Mouse (Mus musculus): ENCODE results near the gene Zfp57. TPM values are rescaled to one million over a fixed set of nuclear protein-coding genes. Genes with fewer than 3 reads are reported as not detected.
"Not testable (repeated sequence)": the region's sequence is repeated elsewhere in the genome, so short reads cannot be mapped to it uniquely, and the experiment has no call there.

Gene Zfp57
- polyA plus RNA-seq, 1 experiment from 2014 or later, result 301 TPM

DNA sequence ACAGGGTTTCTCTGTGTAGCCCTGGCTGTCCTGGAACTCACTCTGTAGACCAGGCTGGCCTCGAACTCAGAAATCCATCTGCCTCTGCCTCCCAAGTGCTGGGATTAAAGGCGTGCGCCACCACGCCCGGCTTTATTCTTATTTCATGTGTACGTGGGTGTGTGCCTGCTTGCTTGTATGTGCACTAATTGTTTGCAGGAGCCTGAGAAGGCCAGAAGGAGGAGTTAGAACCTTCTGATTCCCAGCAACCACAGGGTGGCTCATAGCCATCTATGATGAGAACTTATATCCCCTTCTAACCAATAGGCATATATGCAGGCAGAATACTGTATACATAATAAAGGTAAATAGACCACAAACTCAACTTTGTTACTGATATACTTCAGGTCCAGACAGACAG lies 10.3 kb upstream of the Zfp57 start:
- WGBS, result 91% methylated on average over 6 of the region's 6 CpGs
- H3K27me3 ChIP-seq (ENCODE audit: control insufficient read depth, insufficient read depth, low read length); H3K9ac ChIP-seq (replicated peaks; ENCODE audit: low read length); ATAC-seq (ENCODE audit: low FRiP score, low TSS enrichment); DNase-seq; H3K9me3 ChIP-seq (ENCODE audit: control insufficient read depth, low read length); H3K4me1 ChIP-seq (ENCODE audit: control insufficient read depth, insufficient read depth, low read length); H3K4me2 ChIP-seq (ENCODE audit: low read length); H3K36me3 ChIP-seq (ENCODE audit: control insufficient read depth, insufficient read depth, low read length); H3K4me3 ChIP-seq (replicated peaks; ENCODE audit: low read depth, low read length); H3K27ac ChIP-seq (replicated peaks; ENCODE audit: low read depth, low read length): not testable (repeated sequence)

DNA sequence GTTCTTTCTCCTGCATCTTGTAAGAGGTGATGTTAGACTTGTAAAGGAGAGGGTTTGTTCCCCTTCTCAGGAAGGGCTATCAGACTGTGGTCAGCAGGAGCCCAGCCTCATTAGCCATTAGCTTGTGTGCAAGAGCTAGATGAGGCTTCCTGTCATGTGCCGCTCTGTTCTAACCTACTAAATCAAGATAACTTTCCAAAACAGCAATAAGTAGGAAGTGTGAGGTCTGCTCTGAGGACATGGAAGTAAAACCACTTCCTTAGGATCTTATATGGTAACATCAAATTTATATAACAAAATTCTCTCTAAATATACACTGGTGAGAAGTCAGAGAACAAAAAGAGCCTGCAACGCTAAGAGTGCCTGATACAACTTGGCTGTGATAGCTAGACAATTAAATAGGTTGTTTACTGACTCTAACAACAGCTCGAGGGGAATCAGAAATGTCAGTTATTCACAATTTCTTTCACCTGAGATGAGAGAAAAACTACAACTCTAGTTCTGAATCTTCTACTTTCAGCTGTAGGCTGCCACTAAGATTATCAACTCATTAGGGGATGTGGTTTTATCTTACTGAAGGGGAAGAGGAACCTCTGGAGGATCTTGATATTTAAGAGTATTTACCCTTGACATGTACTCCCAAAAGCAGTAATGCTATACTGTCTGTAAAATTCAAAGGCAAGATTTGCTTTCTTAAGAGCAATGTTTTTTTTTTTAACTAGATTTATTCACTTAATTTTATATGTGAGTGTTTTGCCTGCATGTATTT lies 8.4 kb upstream of the Zfp57 start:
- H3K9me3 ChIP-seq (ENCODE audit: control insufficient read depth, low read length), result no peaks in the 10 kb centered on the region
- H3K9ac ChIP-seq (replicated peaks; ENCODE audit: low read length), result no peak overlapping the region
- no peaks in the 10 kb centered on the region for H3K36me3 ChIP-seq (ENCODE audit: control insufficient read depth, insufficient read depth, low read length)
- no peak overlapping the region for H3K4me3 ChIP-seq (replicated peaks; ENCODE audit: low read depth, low read length)
- no peaks in the 10 kb centered on the region for H3K4me1 ChIP-seq (ENCODE audit: control insufficient read depth, insufficient read depth, low read length)
- DNase-seq (no peak), ATAC-seq (ENCODE audit: low FRiP score, low TSS enrichment) (no peak)
- peaks cover 6% of the 10 kb centered on the region; the same call in 1 of the 2 replicates for H3K27me3 ChIP-seq (ENCODE audit: control insufficient read depth, insufficient read depth, low read length)
- H3K27ac ChIP-seq (replicated peaks; ENCODE audit: low read depth, low read length), result no peak overlapping the region
- WGBS, result 80% methylated on average over 3 of the region's 3 CpGs
- no peak overlapping the region for H3K4me2 ChIP-seq (ENCODE audit: low read length)

DNA sequence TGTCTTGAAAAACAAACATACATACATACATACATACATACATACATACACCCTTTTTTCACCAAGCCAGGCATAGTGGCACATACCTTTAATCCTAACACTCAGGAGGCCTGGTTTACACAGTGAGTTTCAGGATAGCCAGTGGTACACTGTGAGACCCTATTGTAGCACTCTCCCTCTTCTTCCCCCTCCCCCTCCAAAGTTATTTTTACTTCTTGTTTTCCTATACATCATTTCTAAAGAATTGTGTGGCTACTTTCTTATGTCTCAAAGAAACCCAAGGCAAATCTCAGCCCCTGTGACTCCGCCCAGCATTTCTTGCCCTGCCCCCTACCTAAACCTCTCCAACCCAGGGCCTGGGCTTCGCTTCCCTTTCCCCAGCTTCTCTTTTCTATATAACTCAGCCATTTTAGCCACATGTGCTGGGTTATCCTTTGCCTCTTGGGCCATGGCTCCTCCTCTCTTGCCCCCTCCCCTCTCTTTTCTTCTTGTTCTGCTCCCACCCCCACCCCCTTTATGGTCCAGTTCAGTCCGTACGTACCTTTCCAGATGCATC lies 7.1 kb upstream of the Zfp57 start:
- Histone ChIP-seq H3K4me3 (replicated peaks; ENCODE audit: low read depth, low read length) (no peak overlapping the region), H3K4me1 (ENCODE audit: control insufficient read depth, insufficient read depth, low read length) (no peaks in the 10 kb centered on the region), H3K4me2 (ENCODE audit: low read length) (no peak overlapping the region), H3K9ac (replicated peaks; ENCODE audit: low read length) (no peak overlapping the region), H3K27ac (replicated peaks; ENCODE audit: low read depth, low read length) (no peak overlapping the region), H3K27me3 (ENCODE audit: control insufficient read depth, insufficient read depth, low read length) (peaks cover 6% of the 10 kb centered on the region; the same call in 1 of the 2 replicates), H3K36me3 (ENCODE audit: control insufficient read depth, insufficient read depth, low read length) (no peaks in the 10 kb centered on the region), H3K9me3 (ENCODE audit: control insufficient read depth, low read length) (no peaks in the 10 kb centered on the region)
- DNase-seq (no peak), ATAC-seq (ENCODE audit: low FRiP score, low TSS enrichment) (no peak)
- WGBS, result 90% methylated on average over 4 of the region's 4 CpGs

DNA sequence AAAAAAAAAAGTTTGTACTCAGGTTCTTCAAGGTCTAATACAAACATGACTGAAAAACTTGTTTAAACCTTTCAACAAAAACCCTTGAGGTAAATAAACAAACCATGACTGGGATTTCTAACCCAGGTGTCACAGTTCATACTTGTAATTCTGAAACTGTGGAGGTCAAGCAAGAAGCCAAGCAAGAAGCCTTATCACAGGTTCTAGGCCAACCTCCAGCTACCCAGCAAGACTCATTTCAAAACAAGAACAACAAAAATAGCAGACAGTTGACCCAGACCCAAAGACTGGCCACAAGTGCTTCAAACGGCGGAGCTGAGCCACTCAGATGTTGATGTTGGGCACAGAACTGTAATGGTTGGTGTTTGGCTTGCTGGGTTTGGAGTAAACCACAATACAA lies 6.4 kb upstream of the Zfp57 start:
- 82% methylated on average over 2 of the region's 2 CpGs for WGBS
- DNase-seq (no peak), ATAC-seq (ENCODE audit: low FRiP score, low TSS enrichment) (no peak)
- peaks cover 2% of the 10 kb centered on the region; the same call in 1 of the 2 replicates for H3K27me3 ChIP-seq (ENCODE audit: control insufficient read depth, insufficient read depth, low read length)
- H3K9ac ChIP-seq (replicated peaks; ENCODE audit: low read length), result no peak overlapping the region
- no peaks in the 10 kb centered on the region for H3K36me3 ChIP-seq (ENCODE audit: control insufficient read depth, insufficient read depth, low read length)
- H3K4me2 ChIP-seq (ENCODE audit: low read length), result no peak overlapping the region
- no peaks in the 10 kb centered on the region for H3K4me1 ChIP-seq (ENCODE audit: control insufficient read depth, insufficient read depth, low read length)
- no peak overlapping the region for H3K27ac ChIP-seq (replicated peaks; ENCODE audit: low read depth, low read length)
- H3K9me3 ChIP-seq (ENCODE audit: control insufficient read depth, low read length), result no peaks in the 10 kb centered on the region
- no peak overlapping the region for H3K4me3 ChIP-seq (replicated peaks; ENCODE audit: low read depth, low read length)

GRCm38 (mm10) chr17:36995448-36995847 lies 5.5 kb upstream of the Zfp57 start:
- Histone ChIP-seq H3K4me3 (replicated peaks; ENCODE audit: low read depth, low read length) (no peak overlapping the region), H3K27ac (replicated peaks; ENCODE audit: low read depth, low read length) (no peak overlapping the region), H3K27me3 (ENCODE audit: control insufficient read depth, insufficient read depth, low read length) (no peaks in the 10 kb centered on the region), H3K9ac (replicated peaks; ENCODE audit: low read length) (no peak overlapping the region), H3K36me3 (ENCODE audit: control insufficient read depth, insufficient read depth, low read length) (no peaks in the 10 kb centered on the region), H3K4me2 (ENCODE audit: low read length) (no peak overlapping the region), H3K4me1 (ENCODE audit: control insufficient read depth, insufficient read depth, low read length) (no peaks in the 10 kb centered on the region), H3K9me3 (ENCODE audit: control insufficient read depth, low read length) (no peaks in the 10 kb centered on the region)
- 48% methylated on average over 3 of the region's 3 CpGs for WGBS
- ATAC-seq (ENCODE audit: low FRiP score, low TSS enrichment), result no peak
- DNase-seq, result no peak

DNA sequence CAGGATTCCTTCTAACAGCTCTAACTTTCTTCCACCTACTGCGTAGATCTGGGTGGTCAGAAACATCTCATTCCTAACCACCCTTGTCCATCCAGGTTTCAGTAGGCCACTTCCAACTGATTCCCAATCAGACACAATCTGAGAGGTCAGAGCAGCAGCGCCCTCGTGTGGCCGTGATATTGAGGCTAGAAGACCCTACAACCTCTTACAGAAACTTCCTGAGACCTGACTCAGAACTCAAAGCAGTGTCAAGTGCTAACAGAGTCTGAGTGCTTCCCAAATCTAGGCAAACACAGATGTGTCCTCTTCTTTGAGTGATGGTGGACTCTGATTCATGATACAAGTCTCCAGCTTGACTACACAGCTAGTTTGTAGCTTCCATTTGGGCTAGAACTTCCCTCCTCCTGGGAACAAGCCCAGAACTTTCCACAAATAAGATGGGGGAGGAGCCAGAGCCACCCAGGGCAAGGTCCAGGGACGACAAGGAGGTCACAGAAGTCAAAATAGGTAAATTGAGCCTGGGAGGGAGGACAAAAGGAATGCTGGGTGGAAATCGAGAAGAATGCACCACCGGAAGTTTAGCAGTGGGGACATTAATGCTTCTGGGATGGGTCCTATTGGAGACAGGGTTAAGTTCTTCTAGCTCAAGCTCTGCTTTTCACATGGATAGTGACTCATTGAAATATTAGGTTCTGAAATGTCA lies 3.8 kb upstream of the Zfp57 start:
- WGBS, result 28% methylated on average over 7 of the region's 7 CpGs
- H3K36me3 ChIP-seq (ENCODE audit: control insufficient read depth, insufficient read depth, low read length), result no peaks in the 10 kb centered on the region
- H3K9ac ChIP-seq (replicated peaks; ENCODE audit: low read length), result no peak overlapping the region
- H3K27ac ChIP-seq (replicated peaks; ENCODE audit: low read depth, low read length), result no peak overlapping the region
- H3K9me3 ChIP-seq (ENCODE audit: control insufficient read depth, low read length), result no peaks in the 10 kb centered on the region
- peak; percentile 91 for DNase-seq
- no peaks in the 10 kb centered on the region for H3K27me3 ChIP-seq (ENCODE audit: control insufficient read depth, insufficient read depth, low read length)
- H3K4me2 ChIP-seq (ENCODE audit: low read length), result no peak overlapping the region
- no peaks in the 10 kb centered on the region for H3K4me1 ChIP-seq (ENCODE audit: control insufficient read depth, insufficient read depth, low read length)
- no peak for ATAC-seq (ENCODE audit: low FRiP score, low TSS enrichment)
- no peak overlapping the region for H3K4me3 ChIP-seq (replicated peaks; ENCODE audit: low read depth, low read length)

- no peak overlapping the region for H3K4me2 ChIP-seq (ENCODE audit: low read length)
- WGBS, result 83% methylated on average over 2 of the region's 2 CpGs
- no peak overlapping the region for H3K4me3 ChIP-seq (replicated peaks; ENCODE audit: low read depth, low read length)
- ATAC-seq (ENCODE audit: low FRiP score, low TSS enrichment) (no peak), DNase-seq (no peak)
- no peaks in the 10 kb centered on the region for H3K36me3 ChIP-seq (ENCODE audit: control insufficient read depth, insufficient read depth, low read length)
- no peaks in the 10 kb centered on the region for H3K9me3 ChIP-seq (ENCODE audit: control insufficient read depth, low read length)
- H3K4me1 ChIP-seq (ENCODE audit: control insufficient read depth, insufficient read depth, low read length), result no peaks in the 10 kb centered on the region
- no peaks in the 10 kb centered on the region for H3K27me3 ChIP-seq (ENCODE audit: control insufficient read depth, insufficient read depth, low read length)
- no peak overlapping the region for H3K9ac ChIP-seq (replicated peaks; ENCODE audit: low read length)
- no peak overlapping the region for H3K27ac ChIP-seq (replicated peaks; ENCODE audit: low read depth, low read length)
Observed at GRCm38 (mm10) chr17:36998477-36998876, 2.5 kb upstream of the Zfp57 start.

GRCm38 (mm10) chr17:37002364-37003330 lies 1.7 kb downstream of the Zfp57 start:
- peak overlapping the region; percentile 95 for H3K27ac ChIP-seq (replicated peaks; ENCODE audit: low read depth, low read length)
- H3K9me3 ChIP-seq (ENCODE audit: control insufficient read depth, low read length), result no peaks in the 10 kb centered on the region
- ATAC-seq (ENCODE audit: low FRiP score, low TSS enrichment) (peak; percentile 86), DNase-seq (peak; percentile 90)
- H3K4me1 ChIP-seq (ENCODE audit: control insufficient read depth, insufficient read depth, low read length), result peaks cover 8% of the 10 kb centered on the region; the same call in 1 of the 2 replicates
- H3K4me3 ChIP-seq (replicated peaks; ENCODE audit: low read depth, low read length), result peak overlapping the region; percentile 78
- peak overlapping the region; percentile 98 for H3K9ac ChIP-seq (replicated peaks; ENCODE audit: low read length)
- peaks cover 28% of the 10 kb centered on the region for H3K36me3 ChIP-seq (ENCODE audit: control insufficient read depth, insufficient read depth, low read length)
- under 1% methylated on average over 49 of the region's 49 CpGs for WGBS
- peak overlapping the region; percentile 57 for H3K4me2 ChIP-seq (ENCODE audit: low read length)
- H3K27me3 ChIP-seq (ENCODE audit: control insufficient read depth, insufficient read depth, low read length), result no peaks in the 10 kb centered on the region

Measured in midbrain, embryonic 14.5 days (tissue).